Mouse (Mus musculus) embryonic facial prominence, embryonic 14.5 days (tissue): ENCODE measurements at regions not wholly inside any gene's neighbourhood (a gene's known extent, or its start where the extent isn't known, plus 50 kb on each side); places are given as distances from the start of the nearest gene placed in this dataset.

Experiments
- ATAC-seq: fragments of 200-750 bp; cut with Nextera tagmentation; 2 replicates; pipeline ENCODE4 v1.8.0; 2017; ENCODE audit warnings: low read depth, moderate number of reproducible peaks, moderate TSS enrichment
- DNase-seq: peaks from one replicate; pipeline ENCODE4 v3.0.0-alpha.2; 2015; ENCODE audit warnings: low spot score
- H3K27ac ChIP-seq: fragments of 300-500 bp; sonication (generic); replicated peaks from 2 replicates; pipeline ENCODE4 v1.5.1; 2014; ENCODE audit warnings: low read depth, mild to moderate bottlenecking, low read length, moderate library complexity
- H3K27me3 ChIP-seq: fragments of 300-500 bp; sonication (generic); replicated peaks from 2 replicates; pipeline ENCODE4 v1.6.1; 2014; ENCODE audit warnings: low read length; ENCODE audit not compliant: control insufficient read depth, insufficient read depth
- H3K36me3 ChIP-seq: fragments of 300-500 bp; sonication (generic); 2 replicates; pipeline ENCODE4 v1.6.1; 2014; ENCODE audit warnings: low read length, mixed read lengths; ENCODE audit not compliant: control insufficient read depth, insufficient read depth
- H3K4me1 ChIP-seq: fragments of 300-500 bp; sonication (generic); 2 replicates; pipeline ENCODE4 v1.6.1; 2014; ENCODE audit warnings: antibody characterized with exemption, low read length; ENCODE audit not compliant: control insufficient read depth, insufficient read depth
- H3K4me2 ChIP-seq: fragments of 300-500 bp; sonication (generic); 2 replicates; pipeline ENCODE4 v1.6.1; 2014; ENCODE audit warnings: low read depth, mild to moderate bottlenecking, low read length, moderate library complexity, mixed read lengths
- H3K4me3 ChIP-seq: fragments of 300-500 bp; sonication (generic); 2 replicates; pipeline ENCODE4 v1.5.1; 2014; ENCODE audit warnings: low read depth, mild to moderate bottlenecking, low read length
- H3K9ac ChIP-seq: fragments of 300-500 bp; sonication (generic); 2 replicates; pipeline ENCODE4 v1.6.1; 2014; ENCODE audit warnings: low read depth, mild to moderate bottlenecking, low read length, moderate library complexity, mixed read lengths
- H3K9me3 ChIP-seq: fragments of 300-500 bp; sonication (generic); 2 replicates; pipeline ENCODE4 v1.6.1; 2016; ENCODE audit warnings: low read length; ENCODE audit not compliant: control insufficient read depth
- WGBS: fragments of 180-500 bp; shearing (Covaris S2); extraction: QIAGEN DNeasy Blood & Tissue Kit; methylation state at CpG from one replicate; pipeline ENCODE4 v1.1.7; 2014; 5-methylcytosine and 5-hydroxymethylcytosine counted together

DNA sequence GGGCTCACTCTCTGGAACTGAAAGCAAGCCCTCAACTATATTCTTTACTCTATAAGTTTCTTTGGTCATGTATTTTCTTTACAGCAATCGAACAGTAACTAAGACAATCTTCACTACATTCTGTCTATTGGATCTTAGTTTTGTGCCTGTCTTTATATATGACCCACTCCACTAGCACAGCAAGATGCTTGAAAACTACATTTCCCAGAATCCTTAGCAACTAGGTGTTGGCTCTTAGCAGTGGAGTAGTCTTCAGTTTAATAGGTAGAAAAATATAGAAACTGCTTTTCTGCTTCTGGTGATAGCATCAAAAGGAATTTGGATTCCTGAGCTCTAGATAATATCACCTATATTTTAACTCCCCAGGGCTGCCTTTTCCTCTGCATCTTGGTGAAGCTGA lies 245.9 kb upstream of the Xylt1 start:
- H3K9ac ChIP-seq = no peak overlapping the region
- no peaks in the 10 kb centered on the region for H3K9me3 ChIP-seq
- H3K27ac ChIP-seq = no peak overlapping the region
- H3K4me2 ChIP-seq = no peak overlapping the region
- no peaks in the 10 kb centered on the region; the same call in 1 of the 2 replicates for H3K4me1 ChIP-seq
- no peak for DNase-seq
- no peaks in the 10 kb centered on the region for H3K27me3 ChIP-seq
- no peak for ATAC-seq
- H3K4me3 ChIP-seq = no peak overlapping the region
- H3K36me3 ChIP-seq = no peaks in the 10 kb centered on the region
- WGBS = 84% methylated on average over 1 of the region's 1 CpGs

DNA sequence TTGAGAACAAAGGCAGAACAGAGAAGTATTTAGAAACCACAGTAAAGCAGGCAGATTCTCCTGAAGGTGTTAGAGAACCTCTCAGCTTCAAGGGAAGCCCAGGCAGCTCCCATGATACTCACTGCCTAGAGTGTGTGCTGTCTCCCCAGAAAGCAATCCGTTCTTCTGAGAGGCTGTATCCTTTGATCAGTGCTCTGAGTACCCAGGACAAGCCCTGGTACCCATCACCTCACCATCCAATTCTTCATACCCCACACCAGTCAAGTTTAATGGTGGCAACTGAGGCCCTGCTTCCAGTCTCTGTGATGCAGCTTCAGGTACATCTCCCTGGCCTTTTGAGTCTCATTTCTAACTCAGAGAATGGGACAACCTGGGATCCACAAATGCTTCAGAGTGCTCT lies 242.1 kb upstream of the Xylt1 start:
- no peak overlapping the region for H3K4me3 ChIP-seq
- H3K27me3 ChIP-seq = no peaks in the 10 kb centered on the region
- 83% methylated on average over 1 of the region's 1 CpGs for WGBS
- no peak overlapping the region for H3K9ac ChIP-seq
- ATAC-seq = no peak
- no peak for DNase-seq
- H3K9me3 ChIP-seq = no peaks in the 10 kb centered on the region
- no peak overlapping the region for H3K4me2 ChIP-seq
- H3K4me1 ChIP-seq = no peaks in the 10 kb centered on the region; the same call in 1 of the 2 replicates
- no peaks in the 10 kb centered on the region for H3K36me3 ChIP-seq
- H3K27ac ChIP-seq = no peak overlapping the region

DNA sequence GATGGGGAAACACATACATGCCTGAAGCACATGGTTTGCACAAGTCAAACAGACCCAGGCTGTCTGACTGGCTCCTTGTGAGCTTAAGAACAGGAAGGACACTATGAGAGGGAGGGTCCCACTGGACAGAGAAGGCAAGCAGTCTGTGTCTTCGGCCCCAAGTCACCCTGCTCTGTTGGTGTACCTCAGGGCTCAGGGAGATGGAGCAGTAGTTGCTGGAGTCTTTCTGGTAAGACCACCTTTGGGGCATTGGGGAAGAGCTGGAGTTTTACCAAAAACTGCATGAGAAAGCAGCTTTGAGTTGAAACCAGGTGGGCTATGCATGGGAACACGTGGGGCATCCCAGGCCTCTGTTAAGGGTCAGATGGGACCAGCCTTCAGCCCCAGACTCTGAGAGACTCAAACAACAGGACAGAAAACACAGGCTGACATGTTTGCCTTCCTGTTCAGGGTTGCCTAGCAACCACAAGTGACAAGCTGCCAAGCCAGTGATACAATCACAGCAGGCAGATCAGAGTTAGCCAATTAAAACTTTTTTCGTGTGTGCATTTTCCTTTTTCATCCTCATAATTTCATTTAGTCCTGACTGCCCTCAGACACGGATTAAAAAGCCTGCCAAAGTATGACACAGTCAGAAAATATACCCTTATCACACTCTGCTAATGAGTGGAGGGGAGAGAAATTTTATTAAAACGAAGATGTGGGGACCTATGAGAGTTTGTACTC lies 241.4 kb upstream of the Xylt1 start:
- no peak overlapping the region for H3K27ac ChIP-seq
- H3K9me3 ChIP-seq = no peaks in the 10 kb centered on the region
- ATAC-seq = peak; percentile 79; the same call in 1 of the 2 replicates
- H3K4me3 ChIP-seq = no peak overlapping the region
- H3K36me3 ChIP-seq = no peaks in the 10 kb centered on the region
- no peaks in the 10 kb centered on the region for H3K27me3 ChIP-seq
- no peaks in the 10 kb centered on the region; the same call in 1 of the 2 replicates for H3K4me1 ChIP-seq
- peak; percentile 85 for DNase-seq
- no peak overlapping the region for H3K9ac ChIP-seq
- H3K4me2 ChIP-seq = no peak overlapping the region
- 26% methylated on average over 5 of the region's 5 CpGs for WGBS

DNA sequence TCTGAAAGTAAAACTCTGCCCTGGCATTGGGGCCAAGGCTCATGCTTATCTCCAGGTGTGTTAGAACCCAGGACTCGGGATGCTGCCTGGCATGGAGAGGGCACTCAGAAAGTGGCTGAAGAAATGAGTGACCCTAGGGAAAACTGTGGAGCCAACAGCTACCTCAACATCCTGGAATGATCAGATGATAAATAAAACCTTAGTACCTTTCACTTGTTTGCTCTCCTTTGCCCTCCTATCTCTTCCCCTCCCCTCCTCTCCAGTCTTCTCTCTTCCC lies 240.9 kb upstream of the Xylt1 start:
- 42% methylated on average over 1 of the region's 1 CpGs for WGBS
- Histone ChIP-seq H3K4me2 (no peak overlapping the region), H3K4me1 (no peaks in the 10 kb centered on the region; the same call in 1 of the 2 replicates), H3K9me3 (no peaks in the 10 kb centered on the region), H3K36me3 (no peaks in the 10 kb centered on the region), H3K9ac (no peak overlapping the region), H3K27me3 (no peaks in the 10 kb centered on the region), H3K27ac (no peak overlapping the region), H3K4me3 (no peak overlapping the region)
- peak; percentile 4; the same call in 1 of the 2 replicates for ATAC-seq
- no peak for DNase-seq

DNA sequence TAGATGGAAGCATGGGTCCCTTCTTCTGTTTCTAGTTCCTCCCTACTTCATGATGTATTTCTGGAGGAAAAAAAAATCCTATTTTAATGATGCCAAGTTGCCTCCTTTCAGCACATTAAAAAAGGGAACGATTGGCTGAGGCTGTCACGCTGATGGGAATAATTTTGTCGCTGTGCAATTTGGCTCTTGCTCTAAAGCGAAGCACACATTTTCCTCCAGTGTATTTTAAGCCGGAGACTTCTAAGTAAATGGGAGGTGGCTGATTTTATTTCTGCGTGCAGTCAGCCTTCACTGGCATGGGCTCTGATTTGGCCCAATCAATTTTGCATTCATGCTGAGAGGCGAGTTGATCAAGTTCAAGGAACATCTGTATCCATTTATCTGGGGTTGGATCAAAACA lies 234.0 kb upstream of the Xylt1 start:
- WGBS = 50% methylated on average over 7 of the region's 7 CpGs
- Histone ChIP-seq H3K27me3 (no peaks in the 10 kb centered on the region), H3K9me3 (no peaks in the 10 kb centered on the region), H3K4me1 (no peaks in the 10 kb centered on the region), H3K4me3 (no peak overlapping the region), H3K4me2 (no peak overlapping the region), H3K36me3 (no peaks in the 10 kb centered on the region), H3K27ac (no peak overlapping the region; the same call in 1 of the 2 replicates), H3K9ac (no peak overlapping the region)
- ATAC-seq = no peak
- DNase-seq = peak; percentile 55

DNA sequence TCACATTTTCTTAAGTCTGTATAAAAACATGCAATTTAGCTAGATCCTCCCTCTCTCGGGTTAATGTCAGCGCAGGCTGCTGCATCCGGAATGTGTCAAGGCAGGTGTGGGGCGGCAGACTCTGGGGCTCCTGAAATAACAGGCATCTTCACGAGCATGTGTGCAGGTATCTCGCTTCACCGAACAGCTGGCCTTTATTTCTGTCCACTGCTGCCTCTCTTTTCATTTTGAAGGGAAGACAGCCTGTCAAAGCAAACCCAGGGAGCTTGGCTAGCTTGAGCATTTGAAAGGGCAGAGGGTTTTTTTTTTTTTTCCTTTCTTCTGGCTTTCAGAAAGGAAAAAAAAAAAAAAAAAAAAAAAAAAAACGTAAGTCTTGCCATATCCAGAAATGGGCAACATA lies 230.4 kb upstream of the Xylt1 start:
- no peak overlapping the region for H3K9ac ChIP-seq
- H3K27ac ChIP-seq = no peak overlapping the region
- DNase-seq = peak; percentile 14
- no peak for ATAC-seq
- no peaks in the 10 kb centered on the region for H3K36me3 ChIP-seq
- H3K27me3 ChIP-seq = no peaks in the 10 kb centered on the region
- H3K4me1 ChIP-seq = no peaks in the 10 kb centered on the region
- H3K4me2 ChIP-seq = no peak overlapping the region
- no peaks in the 10 kb centered on the region for H3K9me3 ChIP-seq
- 50% methylated on average over 8 of the region's 8 CpGs for WGBS
- no peak overlapping the region for H3K4me3 ChIP-seq

DNA sequence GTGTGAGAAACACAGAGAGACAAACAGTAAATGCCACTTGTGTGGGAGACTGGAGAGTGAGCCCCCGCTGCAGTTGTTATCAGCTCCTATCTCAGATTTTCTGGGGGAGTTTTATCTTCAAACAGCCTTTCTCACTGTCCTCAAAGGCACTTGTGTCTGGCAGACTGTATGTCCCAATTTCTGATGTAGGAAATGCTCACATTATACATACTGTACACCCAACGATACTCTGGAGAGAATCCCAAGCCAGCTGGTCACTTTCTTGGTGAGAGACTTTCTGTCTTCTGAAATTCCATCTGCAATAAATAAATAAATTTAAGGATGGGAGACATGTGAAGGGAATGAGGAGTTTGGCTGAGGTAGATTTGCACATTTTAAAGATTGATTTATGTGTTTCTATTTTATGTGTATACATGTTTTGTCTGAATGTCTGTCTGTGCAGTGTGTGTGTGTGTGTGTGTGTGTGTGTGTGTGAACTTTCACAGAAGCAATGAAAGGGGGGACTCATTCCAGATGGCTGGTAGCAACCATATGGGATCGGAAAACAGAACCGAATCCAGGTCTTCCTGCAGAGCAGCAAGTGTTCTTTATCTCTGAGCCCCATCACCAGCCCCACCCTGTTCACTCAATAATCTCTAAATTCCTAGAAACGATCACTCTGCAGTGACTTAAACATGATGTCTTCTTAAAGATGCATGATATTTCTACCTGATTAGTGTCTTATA lies 226.8 kb upstream of the Xylt1 start:
- no peak for ATAC-seq
- no peak overlapping the region for H3K4me3 ChIP-seq

DNA sequence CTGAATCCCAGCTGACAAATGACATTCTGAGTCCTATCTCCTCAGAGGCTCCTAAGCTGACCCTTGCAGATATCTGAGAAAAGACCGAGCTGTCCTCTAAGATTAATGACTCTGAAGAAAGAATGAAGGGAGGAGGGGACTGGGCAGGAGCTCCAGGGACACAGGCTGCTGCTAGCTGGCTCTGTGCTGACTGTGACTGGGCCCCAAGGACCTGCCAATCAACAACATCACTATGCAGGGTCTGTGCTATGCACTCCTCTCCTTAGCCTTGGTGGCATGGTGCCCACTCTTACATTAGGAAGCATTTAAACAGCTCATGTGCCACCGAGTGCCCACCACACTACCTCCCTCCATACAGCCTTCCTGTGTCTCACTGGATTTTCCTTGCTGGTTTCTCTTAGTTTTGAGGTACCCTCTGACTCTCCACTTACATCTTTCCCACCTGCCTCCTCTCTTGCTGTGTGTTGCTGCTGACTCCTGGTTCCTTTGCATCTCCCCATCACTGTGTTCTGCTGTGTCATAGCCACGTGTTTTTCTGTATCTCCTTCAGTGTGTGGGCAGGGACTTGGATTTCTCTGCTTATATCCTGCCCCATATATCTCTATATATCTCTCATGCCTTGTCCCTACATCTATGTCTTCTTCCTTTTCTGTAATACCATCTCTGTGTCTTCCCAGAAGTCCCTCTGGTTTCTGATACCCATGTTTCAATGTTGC lies 219.4 kb upstream of the Xylt1 start:
- Histone ChIP-seq H3K36me3 (no peaks in the 10 kb centered on the region), H3K27me3 (no peaks in the 10 kb centered on the region), H3K9ac (no peak overlapping the region), H3K27ac (no peak overlapping the region), H3K4me1 (no peaks in the 10 kb centered on the region), H3K4me3 (no peak overlapping the region), H3K9me3 (no peaks in the 10 kb centered on the region), H3K4me2 (no peak overlapping the region)
- no peak for ATAC-seq
- DNase-seq = no peak
- WGBS = 68% methylated on average over 3 of the region's 3 CpGs

More for the DNA sequence above, 226.8 kb upstream of the Xylt1 start:
- Histone ChIP-seq H3K4me2 (no peak overlapping the region), H3K36me3 (no peaks in the 10 kb centered on the region), H3K9ac (no peak overlapping the region), H3K27ac (no peak overlapping the region), H3K4me1 (no peaks in the 10 kb centered on the region), H3K9me3 (no peaks in the 10 kb centered on the region), H3K27me3 (no peaks in the 10 kb centered on the region)
- 57% methylated on average over 5 of the region's 5 CpGs for WGBS
- no peak for DNase-seq
